Mouse (Mus musculus): Measurements from ENCODE around the gene Arl8a.

- TF ChIP-seq CTCF (IDR thresholded peaks at IDR 0.05; ENCODE audit: low read depth, low read length): no peak
- TF ChIP-seq POLR2A (IDR thresholded peaks at IDR 0.05; ENCODE audit: extremely low read depth, insufficient read depth, low read length): no peak
Observed at GRCm38 (mm10) chr1:135098441-135098840, 48.2 kb upstream of the Arl8a start.
